Mouse (Mus musculus) CH12.LX (cell line): ENCODE measurements around the gene Map4k4. TPM values are rescaled to one million over a fixed set of nuclear protein-coding genes. Genes with fewer than 3 reads are reported as not detected.

Source experiments
- DNase-seq: peaks from one replicate; pipeline ENCODE4 v3.0.0-alpha.2; 2013; ENCODE audit errors: extremely low read depth
- H3K27ac ChIP-seq: 2 replicates; pipeline ENCODE4 v1.5.1; 2012; ENCODE audit warnings: low read depth, mild to moderate bottlenecking, control low read depth, moderate library complexity; ENCODE audit not compliant: insufficient read depth
- H3K27me3 ChIP-seq: replicated peaks from 2 replicates; pipeline ENCODE3; 2012; ENCODE audit warnings: inconsistent platforms
- H3K36me3 ChIP-seq, 2 experiments: replicated peaks in 1 of 2; 2 replicates each; pipeline versions ENCODE3 to v1.6.1; 2012; ENCODE audit warnings: inconsistent platforms in 1 of 2, low read length in 1 of 2, mild to moderate bottlenecking in 1 of 2, mixed read lengths in 1 of 2, moderate library complexity in 1 of 2; ENCODE audit not compliant: control insufficient read depth in 1 of 2, insufficient read depth in 1 of 2
- H3K4me1 ChIP-seq, 2 experiments: 2 replicates each; pipeline ENCODE4 v1.6.1; 2012; ENCODE audit warnings: inconsistent platforms in 1 of 2, moderate library complexity in 1 of 2; ENCODE audit not compliant: insufficient read depth in 2 of 2, control insufficient read depth in 1 of 2
- H3K4me2 ChIP-seq: 2 replicates; pipeline ENCODE4 v1.6.1; 2012; ENCODE audit warnings: low read depth, mild to moderate bottlenecking, control low read depth; ENCODE audit not compliant: poor library complexity, insufficient read depth, severe bottlenecking
- H3K4me3 ChIP-seq, 3 experiments: fragments of 150-350 bp in 1 of 3; sonication (generic) in 1 of 3; replicated peaks in 1 of 3; 2 replicates each; pipeline versions ENCODE3 to v1.5.1; 2011 to 2012; ENCODE audit warnings: low read depth in 2 of 3, low read length in 2 of 3, mild to moderate bottlenecking in 2 of 3, moderate library complexity in 2 of 3, control low read depth in 1 of 3, improper control_type of control experiment in 1 of 3, inconsistent platforms in 1 of 3, mixed read lengths in 1 of 3; ENCODE audit not compliant: poor library complexity in 1 of 3
- H3K79me2 ChIP-seq: replicated peaks from 2 replicates; pipeline ENCODE4 v1.6.1; 2012; ENCODE audit warnings: mild to moderate bottlenecking, moderate library complexity; ENCODE audit not compliant: control insufficient read depth, poor library complexity, insufficient read depth, severe bottlenecking; ENCODE audit errors: extremely low read depth
- H3K9ac ChIP-seq: 2 replicates; pipeline ENCODE4 v1.6.1; 2012; ENCODE audit warnings: low read depth, mild to moderate bottlenecking, control low read depth, moderate library complexity; ENCODE audit not compliant: insufficient read depth
- H3K9me3 ChIP-seq: replicated peaks from 2 replicates; pipeline ENCODE3; 2012; ENCODE audit warnings: low read length, inconsistent platforms, mixed read lengths
- BHLHE40 ChIP-seq: IDR thresholded peaks from 2 replicates; pipeline ENCODE4 v1.6.1; 2011; ENCODE audit warnings: mild to moderate bottlenecking, low read depth, low read length, improper control_type of control experiment
- CHD2 ChIP-seq: IDR thresholded peaks from 2 replicates; pipeline ENCODE4 v1.6.1; 2011; ENCODE audit warnings: low read length, improper control_type of control experiment
- ELF1 ChIP-seq: IDR thresholded peaks from 2 replicates; pipeline ENCODE4 v1.6.1; 2014; ENCODE audit warnings: low read depth, mild to moderate bottlenecking, inconsistent platforms, low read length, improper control_type of control experiment
- EP300 ChIP-seq: IDR thresholded peaks from 2 replicates; pipeline ENCODE4 v1.6.1; 2011; ENCODE audit warnings: low read length, improper control_type of control experiment
- GABPA ChIP-seq: IDR thresholded peaks from 2 replicates; pipeline ENCODE4 v1.6.1; 2012; ENCODE audit warnings: low read depth, low read length, improper control_type of control experiment, inconsistent platforms; ENCODE audit not compliant: insufficient replicate concordance
- JUN ChIP-seq: IDR thresholded peaks from 2 replicates; pipeline ENCODE4 v1.6.1; 2011; ENCODE audit warnings: low read depth, mild to moderate bottlenecking, low read length, improper control_type of control experiment, moderate library complexity; ENCODE audit not compliant: insufficient read depth
- KAT2A ChIP-seq: IDR thresholded peaks from 2 replicates; pipeline ENCODE4 v1.6.1; 2012; ENCODE audit warnings: low read length, improper control_type of control experiment, inconsistent platforms; ENCODE audit not compliant: insufficient replicate concordance
- MAFK ChIP-seq: IDR thresholded peaks from 2 replicates; pipeline ENCODE4 v1.6.1; 2011; ENCODE audit warnings: low read length, improper control_type of control experiment; ENCODE audit not compliant: insufficient replicate concordance
- MAZ ChIP-seq: IDR thresholded peaks from 2 replicates; pipeline ENCODE4 v1.6.1; 2012; ENCODE audit warnings: low read depth, mild to moderate bottlenecking, inconsistent platforms, low read length, improper control_type of control experiment, moderate library complexity
- MEF2A ChIP-seq: IDR thresholded peaks from 2 replicates; pipeline ENCODE4 v1.6.1; 2014; ENCODE audit warnings: low read depth, mild to moderate bottlenecking, inconsistent platforms, low read length, improper control_type of control experiment, borderline replicate concordance
- MXI1 ChIP-seq: IDR thresholded peaks from 2 replicates; pipeline ENCODE4 v1.6.1; 2011; ENCODE audit warnings: mild to moderate bottlenecking, low read depth, low read length, improper control_type of control experiment
- PAX5 ChIP-seq: IDR thresholded peaks from 2 replicates; pipeline ENCODE4 v1.6.1; 2012; ENCODE audit warnings: low read length, inconsistent platforms, mixed read lengths
- SMC3 ChIP-seq: IDR thresholded peaks from 2 replicates; pipeline ENCODE4 v1.6.1; 2011; ENCODE audit warnings: low read depth, low read length, improper control_type of control experiment
- TCF12 ChIP-seq: IDR thresholded peaks from 2 replicates; pipeline ENCODE4 v1.6.1; 2014; ENCODE audit warnings: low read depth, mild to moderate bottlenecking, inconsistent platforms, low read length, improper control_type of control experiment
- UBTF ChIP-seq: IDR thresholded peaks from 2 replicates; pipeline ENCODE4 v1.6.1; 2012; ENCODE audit warnings: low read depth, mild to moderate bottlenecking, inconsistent platforms, low read length, improper control_type of control experiment, moderate library complexity
- ZKSCAN1 ChIP-seq: IDR thresholded peaks from 2 replicates; pipeline ENCODE4 v1.6.1; 2012; ENCODE audit warnings: low read depth, inconsistent platforms, low read length, improper control_type of control experiment, borderline replicate concordance
- ZMIZ1 ChIP-seq: IDR thresholded peaks from 2 replicates; pipeline ENCODE4 v1.6.1; 2012; ENCODE audit warnings: low read depth, mild to moderate bottlenecking, inconsistent platforms, low read length, improper control_type of control experiment
- dilution Hi-C: fragments of 300-500 bp; cut with MboI; formaldehyde crosslinking; loops from 2 replicates; pipeline ENCODE4 v1.14.3; 2020; ENCODE audit warnings: low sequenced_read_pairs; ENCODE audit not compliant: extremely low pct_unique_long_range_greater_than_20kb, extremely low pct_ligation_motif_present
- in situ Hi-C: fragments of 300-500 bp; cut with MboI; formaldehyde crosslinking; loops from 3 replicates; pipeline ENCODE4 v1.14.3; 2019; ENCODE audit warnings: low sequenced_read_pairs, low pct_ligation_motif_present, low pct_unique_long_range_greater_than_20kb, mixed read lengths
- polyA plus RNA-seq: library from polyadenylated mRNA; unstranded; fragments of >175 nt; gene quantifications from 2 replicates; pipeline ENCODE4 v1.2.1, GENCODE M21; 2012; ENCODE audit warnings: low read depth; ENCODE audit not compliant: insufficient read length
- total RNA-seq, 2 experiments: library from RNA; depleted of rRNA; stranded (reverse); fragments of 300-350 nt in 1 of 2; fragments of >200 nt in 1 of 2; gene quantifications; 2 replicates each; pipeline ENCODE4 v1.2.3; 2012 to 2014

The Map4k4 gene
- total and polyA plus RNA-seq, 3 experiments = 21.8 to 46.3 (median 41.0) TPM

- H3K27ac ChIP-seq = no peak overlapping the region
- in situ Hi-C loops = no loop called here
- TF ChIP-seq ELF1 = no peak
- no peak for TF ChIP-seq MEF2A
- TF ChIP-seq EP300 = no peak
- no peak for TF ChIP-seq MXI1
- TF ChIP-seq UBTF = no peak
- no peak for TF ChIP-seq MAFK
- no peak for TF ChIP-seq GABPA
- no peak for TF ChIP-seq CHD2
- no peak for TF ChIP-seq SMC3
- TF ChIP-seq, all 38 proteins: peak for 0
- H3K4me3 ChIP-seq = no peak overlapping the region
- H3K9ac ChIP-seq = no peak overlapping the region
- no peaks in the 10 kb centered on the region for H3K9me3 ChIP-seq
- no peaks in the 10 kb centered on the region for H3K4me1 ChIP-seq
- H3K36me3 ChIP-seq = no peaks in the 10 kb centered on the region
- H3K4me2 ChIP-seq = no peak overlapping the region
- no peak for DNase-seq
- dilution Hi-C loops = no loop called here
- no peaks in the 10 kb centered on the region for H3K27me3 ChIP-seq
- H3K79me2 ChIP-seq = no peaks in the 10 kb centered on the region
Measured at GRCm38 (mm10) chr1:39887997-39888396, 12.7 kb upstream of the Map4k4 start.

- no peak for DNase-seq
- no peak overlapping the region for H3K4me2 ChIP-seq
- in situ Hi-C loops = no loop called here
Measured at GRCm38 (mm10) chr1:39889429-39889828, 11.3 kb upstream of the Map4k4 start.

GRCm38 (mm10) chr1:39889973-39890372, 10.7 kb upstream of the Map4k4 start:
- in situ Hi-C loops = no loop called here
- dilution Hi-C loops = no loop called here
- H3K9ac ChIP-seq = no peak overlapping the region
- H3K27me3 ChIP-seq = no peaks in the 10 kb centered on the region
- TF ChIP-seq BHLHE40 (no peak), KAT2A (no peak), TCF12 (no peak), PAX5 (no peak)
- DNase-seq = no peak
- H3K4me3 ChIP-seq = no peak overlapping the region
- no peak overlapping the region for H3K4me2 ChIP-seq
- peaks cover 0 to 5% of the 10 kb centered on the region in 2 experiments; a peak in 2 of 4 replicates for H3K4me1 ChIP-seq
- no peaks in the 10 kb centered on the region for H3K79me2 ChIP-seq
- H3K27ac ChIP-seq = no peak overlapping the region
- H3K36me3 ChIP-seq = no peaks in the 10 kb centered on the region
- no peaks in the 10 kb centered on the region for H3K9me3 ChIP-seq

More at GRCm38 (mm10) chr1:39889429-39889828, 11.3 kb upstream of the Map4k4 start:
- Histone ChIP-seq H3K27ac (no peak overlapping the region), H3K27me3 (no peaks in the 10 kb centered on the region), H3K9ac (no peak overlapping the region), H3K36me3 (no peaks in the 10 kb centered on the region), H3K9me3 (no peaks in the 10 kb centered on the region), H3K4me3 (no peak overlapping the region), H3K79me2 (no peaks in the 10 kb centered on the region), H3K4me1 (no peaks in the 10 kb centered on the region)
- TF ChIP-seq ZKSCAN1 (no peak), MAZ (no peak), ELF1 (no peak), JUN (no peak), GABPA (no peak), ZMIZ1 (no peak), UBTF (no peak)
- TF ChIP-seq, all 38 proteins: peak for 0
- dilution Hi-C loops = no loop called here
